Mouse (Mus musculus) limb, embryonic 14.5 days (tissue): ENCODE results near the gene Ddias. TPM values are rescaled to one million over a fixed set of nuclear protein-coding genes. Genes with fewer than 3 reads are reported as not detected.

Experiments
- ATAC-seq: fragments of 200-750 bp; cut with Nextera tagmentation; 2 replicates; pipeline ENCODE4 v1.8.0; 2017; ENCODE audit warnings: low read depth, moderate number of reproducible peaks, moderate TSS enrichment; ENCODE audit not compliant: low FRiP score
- DNase-seq: peaks from one replicate; pipeline ENCODE4 v3.0.0-alpha.2; 2015; ENCODE audit warnings: low spot score
- H3K27ac ChIP-seq: fragments of 300-500 bp; sonication (generic); replicated peaks from 2 replicates; pipeline ENCODE4 v1.5.1; 2014; ENCODE audit warnings: low read depth, mild to moderate bottlenecking, low read length, moderate library complexity, mixed read lengths
- H3K27me3 ChIP-seq: fragments of 300-500 bp; sonication (generic); 2 replicates; pipeline ENCODE4 v1.6.1; 2014; ENCODE audit warnings: low read length, mixed read lengths; ENCODE audit not compliant: control insufficient read depth, insufficient read depth
- H3K36me3 ChIP-seq: fragments of 300-500 bp; sonication (generic); 2 replicates; pipeline ENCODE4 v1.6.1; 2014; ENCODE audit warnings: mild to moderate bottlenecking, low read length, moderate library complexity, mixed read lengths; ENCODE audit not compliant: control insufficient read depth, insufficient read depth
- H3K4me1 ChIP-seq: fragments of 300-500 bp; sonication (generic); 2 replicates; pipeline ENCODE4 v1.6.1; 2014; ENCODE audit warnings: antibody characterized with exemption, low read length, mixed read lengths; ENCODE audit not compliant: control insufficient read depth, insufficient read depth
- H3K4me2 ChIP-seq: fragments of 300-500 bp; sonication (generic); replicated peaks from 2 replicates; pipeline ENCODE4 v1.6.1; 2014; ENCODE audit warnings: low read depth, mild to moderate bottlenecking, low read length, moderate library complexity; ENCODE audit not compliant: severe bottlenecking
- H3K4me3 ChIP-seq: fragments of 300-500 bp; sonication (generic); replicated peaks from 2 replicates; pipeline ENCODE4 v1.5.1; 2014; ENCODE audit warnings: low read length
- H3K9ac ChIP-seq: fragments of 300-500 bp; sonication (generic); 2 replicates; pipeline ENCODE4 v1.6.1; 2014; ENCODE audit warnings: mild to moderate bottlenecking, low read depth, low read length, moderate library complexity; ENCODE audit not compliant: severe bottlenecking
- H3K9me3 ChIP-seq: fragments of 300-500 bp; sonication (generic); 2 replicates; pipeline ENCODE4 v1.6.1; 2016; ENCODE audit warnings: low read length; ENCODE audit not compliant: control insufficient read depth
- POLR2A ChIP-seq: fragments of 200-500 bp; IDR thresholded peaks from 2 replicates; pipeline ENCODE4 v1.8.0; 2012; ENCODE audit warnings: inconsistent platforms, mild to moderate bottlenecking, moderate library complexity, borderline replicate concordance; ENCODE audit not compliant: insufficient read depth, insufficient read length; ENCODE audit errors: extremely low read depth
- WGBS: fragments of 180-500 bp; shearing (Covaris S2); extraction: QIAGEN DNeasy Blood & Tissue Kit; methylation state at CpG from one replicate; pipeline ENCODE4 v1.1.7; 2014; 5-methylcytosine and 5-hydroxymethylcytosine counted together
- polyA plus RNA-seq, 2 experiments: library from polyadenylated mRNA; depleted of rRNA in 1 of 2; stranded (reverse) in 1 of 2; unstranded in 1 of 2; fragments of >200 nt; fragmentation: Nextera tagmentation in 1 of 2; extraction: Ambion mirVana in 1 of 2; gene quantifications; 2 replicates each; pipeline versions ENCODE4 v1.2.1 to v1.2.3; 2012 to 2014

Gene Ddias
- polyA plus RNA-seq, 2 experiments: 4.4 to 11.5 TPM

- Histone ChIP-seq H3K9ac (no peak overlapping the region), H3K27ac (no peak overlapping the region), H3K9me3 (no peaks in the 10 kb centered on the region), H3K4me2 (no peak overlapping the region), H3K4me3 (no peak overlapping the region), H3K36me3 (no peaks in the 10 kb centered on the region), H3K4me1 (0 out of 2 replicates have a peak, but pooled peaks cover 2% of the 10 kb centered on the region), H3K27me3 (no peaks in the 10 kb centered on the region)
- ATAC-seq (no peak), DNase-seq (no peak)
- 90% methylated on average over 5 of the region's 5 CpGs for WGBS
- TF ChIP-seq POLR2A: no peak
Measured at GRCm38 (mm10) chr7:92887230-92887629, 13.2 kb upstream of the Ddias start.

- H3K36me3 ChIP-seq: no peaks in the 10 kb centered on the region
- TF ChIP-seq POLR2A: no peak
- H3K27ac ChIP-seq: no peak overlapping the region
- ATAC-seq (no peak), DNase-seq (no peak)
- no peaks in the 10 kb centered on the region for H3K27me3 ChIP-seq
- no peak overlapping the region for H3K4me3 ChIP-seq
- WGBS: 85% methylated on average over 7 of the region's 7 CpGs
- H3K4me2 ChIP-seq: no peak overlapping the region
- no peaks in the 10 kb centered on the region for H3K9me3 ChIP-seq
- H3K4me1 ChIP-seq: 0 out of 2 replicates have a peak, but pooled peaks cover 2% of the 10 kb centered on the region
- H3K9ac ChIP-seq: no peak overlapping the region
Measured at GRCm38 (mm10) chr7:92886801-92887200, 12.8 kb upstream of the Ddias start.

- DNase-seq: no peak
- Histone ChIP-seq H3K9ac (no peak overlapping the region), H3K4me1 (no peaks in the 10 kb centered on the region), H3K9me3 (no peaks in the 10 kb centered on the region), H3K4me3 (no peak overlapping the region), H3K4me2 (no peak overlapping the region), H3K27ac (no peak overlapping the region), H3K27me3 (no peaks in the 10 kb centered on the region), H3K36me3 (no peaks in the 10 kb centered on the region)
- ATAC-seq: no peak
- WGBS: 62% methylated on average over 6 of the region's 6 CpGs
- TF ChIP-seq POLR2A: no peak
Measured at GRCm38 (mm10) chr7:92884998-92885660, 11.1 kb upstream of the Ddias start.

- TF ChIP-seq POLR2A: no peak
- WGBS: 88% methylated on average over 9 of the region's 9 CpGs
- DNase-seq (no peak), ATAC-seq (no peak)
- H3K9me3 ChIP-seq: no peaks in the 10 kb centered on the region
- no peaks in the 10 kb centered on the region for H3K36me3 ChIP-seq
- no peak overlapping the region for H3K27ac ChIP-seq
- no peak overlapping the region for H3K4me3 ChIP-seq
- H3K4me1 ChIP-seq: no peaks in the 10 kb centered on the region
- no peak overlapping the region for H3K4me2 ChIP-seq
- H3K27me3 ChIP-seq: no peaks in the 10 kb centered on the region
- no peak overlapping the region for H3K9ac ChIP-seq
Measured at GRCm38 (mm10) chr7:92883850-92884716, 10.0 kb upstream of the Ddias start.

GRCm38 (mm10) chr7:92878575-92879285 is 4.7 kb upstream of the Ddias start:
- Histone ChIP-seq H3K4me2 (no peak overlapping the region), H3K9ac (no peak overlapping the region)
- TF ChIP-seq POLR2A: no peak

More at GRCm38 (mm10) chr7:92878575-92879285, 4.7 kb upstream of the Ddias start:
- peaks cover 12% of the 10 kb centered on the region for H3K4me1 ChIP-seq
- no peak overlapping the region for H3K4me3 ChIP-seq
- no peaks in the 10 kb centered on the region for H3K27me3 ChIP-seq
- WGBS: 73% methylated on average over 7 of the region's 7 CpGs
- no peak for ATAC-seq
- no peaks in the 10 kb centered on the region for H3K36me3 ChIP-seq
- DNase-seq: no peak
- H3K9me3 ChIP-seq: no peaks in the 10 kb centered on the region
- H3K27ac ChIP-seq: no peak overlapping the region
